Mouse (Mus musculus) C2C12 (cell line): ENCODE results near the gene Ipo7. TPM values are rescaled to one million over a fixed set of nuclear protein-coding genes. Genes with fewer than 3 reads are reported as not detected.

Experiments used
- H3K27me3 ChIP-seq: one replicate; pipeline ENCODE4 v1.6.1; 2011; ENCODE audit not compliant: control insufficient read depth, insufficient read depth, insufficient read length
- H3K36me3 ChIP-seq: one replicate; pipeline ENCODE4 v1.6.1; 2011; ENCODE audit not compliant: control insufficient read depth, insufficient read depth
- H3K4me3 ChIP-seq: one replicate; pipeline ENCODE4 v1.5.1; 2011; ENCODE audit warnings: mild to moderate bottlenecking, control low read depth; ENCODE audit not compliant: poor library complexity, insufficient read depth, severe bottlenecking
- H3K79me2 ChIP-seq: one replicate; pipeline ENCODE4 v1.6.1; 2011; ENCODE audit not compliant: control insufficient read depth, insufficient read depth
- H3K79me3 ChIP-seq: one replicate; pipeline ENCODE4 v1.6.1; 2011; ENCODE audit warnings: low read depth, control low read depth
- H3ac ChIP-seq: one replicate; pipeline ENCODE3; 2011; ENCODE audit warnings: low read depth; ENCODE audit not compliant: control insufficient read depth, insufficient read length
- CEBPB ChIP-seq: IDR thresholded peaks from one replicate; pipeline ENCODE4 v1.6.1; 2011; ENCODE audit warnings: low read depth, mild to moderate bottlenecking, control low read depth, moderate library complexity
- CTCF ChIP-seq: IDR thresholded peaks from one replicate; pipeline ENCODE4 v1.5.1; 2011; ENCODE audit not compliant: control insufficient read depth, insufficient read depth, insufficient read length
- FOSL1 ChIP-seq: IDR thresholded peaks from one replicate; pipeline ENCODE4 v1.8.0; 2011; ENCODE audit warnings: mild to moderate bottlenecking, low read length; ENCODE audit not compliant: poor library complexity, insufficient read depth, severe bottlenecking
- MAX ChIP-seq: IDR thresholded peaks from one replicate; pipeline ENCODE4 v1.6.1; 2011; ENCODE audit warnings: mild to moderate bottlenecking, control low read depth
- MYOD1 ChIP-seq: IDR thresholded peaks from one replicate; pipeline ENCODE4 v1.6.1; 2011; ENCODE audit warnings: low read depth; ENCODE audit not compliant: control insufficient read depth, insufficient read length
- MYOG ChIP-seq: IDR thresholded peaks from one replicate; pipeline ENCODE4 v1.6.1; 2011; ENCODE audit not compliant: control insufficient read depth, insufficient read length; ENCODE audit errors: extremely low read depth
- USF1 ChIP-seq: IDR thresholded peaks from one replicate; pipeline ENCODE4 v1.6.1; 2011; ENCODE audit warnings: low read depth, mild to moderate bottlenecking, control low read depth, moderate library complexity
- polyA plus RNA-seq: library from polyadenylated mRNA; unstranded; fragments of >200 nt; fragmentation: generic; extraction: Trizol; gene quantifications from one replicate; pipeline ENCODE4 v1.2.1, GENCODE M21; 2012; ENCODE audit warnings: missing spikeins

Gene Ipo7
- polyA plus RNA-seq, 1 experiment, result 29.1 TPM

GRCm38 (mm10) chr7:110085217-110085616 lies 67.1 kb downstream of the Ipo7 start:
- TF ChIP-seq MYOG, result no peak
- no peak for TF ChIP-seq CTCF
- TF ChIP-seq FOSL1, result no peak
- TF ChIP-seq MYOD1, result no peak
- TF ChIP-seq MAX, result no peak
- TF ChIP-seq CEBPB, result no peak
- no peak for TF ChIP-seq USF1
- peaks cover 87% of the 10 kb centered on the region for H3K36me3 ChIP-seq
- H3ac ChIP-seq, result no peak overlapping the region
- no peaks in the 10 kb centered on the region for H3K79me2 ChIP-seq
- H3K4me3 ChIP-seq, result no peak overlapping the region
- no peaks in the 10 kb centered on the region for H3K27me3 ChIP-seq
- H3K79me3 ChIP-seq, result no peaks in the 10 kb centered on the region

- Histone ChIP-seq H3K79me3 (no peaks in the 10 kb centered on the region), H3K36me3 (peaks cover 94% of the 10 kb centered on the region), H3K27me3 (no peaks in the 10 kb centered on the region), H3K79me2 (no peaks in the 10 kb centered on the region), H3K4me3 (no peak overlapping the region), H3ac (no peak overlapping the region)
- TF ChIP-seq CEBPB, result no peak
- TF ChIP-seq USF1, result peak; percentile 60
Observed at GRCm38 (mm10) chr7:110087914-110088313, 69.8 kb downstream of the Ipo7 start.

- no peaks in the 10 kb centered on the region for H3K79me2 ChIP-seq
- no peaks in the 10 kb centered on the region for H3K79me3 ChIP-seq
- H3K36me3 ChIP-seq, result peaks cover 93% of the 10 kb centered on the region
- no peak overlapping the region for H3ac ChIP-seq
- TF ChIP-seq USF1 (no peak), CTCF (no peak), MYOD1 (no peak), MYOG (no peak), MAX (no peak), FOSL1 (no peak), CEBPB (no peak)
- no peak overlapping the region for H3K4me3 ChIP-seq
- H3K27me3 ChIP-seq, result no peaks in the 10 kb centered on the region
Observed at GRCm38 (mm10) chr7:110091670-110092069, 73.6 kb downstream of the Ipo7 start.

- Histone ChIP-seq H3K27me3 (no peaks in the 10 kb centered on the region), H3K4me3 (no peak overlapping the region), H3K36me3 (peaks cover 57% of the 10 kb centered on the region), H3ac (no peak overlapping the region), H3K79me2 (no peaks in the 10 kb centered on the region), H3K79me3 (no peaks in the 10 kb centered on the region)
- TF ChIP-seq FOSL1, result no peak
- TF ChIP-seq CEBPB, result no peak
- TF ChIP-seq MYOG, result no peak
- no peak for TF ChIP-seq CTCF
- TF ChIP-seq MYOD1, result no peak
- no peak for TF ChIP-seq USF1
- TF ChIP-seq MAX, result no peak
Observed at GRCm38 (mm10) chr7:110096332-110096731, 78.3 kb downstream of the Ipo7 start.

GRCm38 (mm10) chr7:110097106-110097793 lies 79.2 kb downstream of the Ipo7 start:
- Histone ChIP-seq H3K79me2 (no peaks in the 10 kb centered on the region), H3K4me3 (no peak overlapping the region), H3K79me3 (no peaks in the 10 kb centered on the region), H3K27me3 (no peaks in the 10 kb centered on the region), H3ac (no peak overlapping the region), H3K36me3 (peaks cover 48% of the 10 kb centered on the region)
- TF ChIP-seq CTCF (no peak), MYOD1 (no peak), FOSL1 (no peak), USF1 (no peak), CEBPB (no peak), MYOG (no peak), MAX (no peak)

GRCm38 (mm10) chr7:110100854-110101253 lies 82.8 kb downstream of the Ipo7 start:
- H3K36me3 ChIP-seq, result peaks cover 13% of the 10 kb centered on the region
- H3K27me3 ChIP-seq, result no peaks in the 10 kb centered on the region
- H3ac ChIP-seq, result no peak overlapping the region
- no peak overlapping the region for H3K4me3 ChIP-seq
- no peaks in the 10 kb centered on the region for H3K79me2 ChIP-seq
- H3K79me3 ChIP-seq, result no peaks in the 10 kb centered on the region
- TF ChIP-seq MYOG (no peak), MAX (no peak), MYOD1 (no peak), USF1 (no peak), CEBPB (no peak)
